Mouse (Mus musculus) left cerebral cortex, adult 9 months (tissue): Measurements from ENCODE around the gene Adam17.

Source experiments
- DNase-seq, 2 experiments: peaks; one replicate each; pipeline ENCODE4 v3.0.0; 2022; ENCODE audit warnings: low spot score in 2 of 2

Gene Adam17

DNA sequence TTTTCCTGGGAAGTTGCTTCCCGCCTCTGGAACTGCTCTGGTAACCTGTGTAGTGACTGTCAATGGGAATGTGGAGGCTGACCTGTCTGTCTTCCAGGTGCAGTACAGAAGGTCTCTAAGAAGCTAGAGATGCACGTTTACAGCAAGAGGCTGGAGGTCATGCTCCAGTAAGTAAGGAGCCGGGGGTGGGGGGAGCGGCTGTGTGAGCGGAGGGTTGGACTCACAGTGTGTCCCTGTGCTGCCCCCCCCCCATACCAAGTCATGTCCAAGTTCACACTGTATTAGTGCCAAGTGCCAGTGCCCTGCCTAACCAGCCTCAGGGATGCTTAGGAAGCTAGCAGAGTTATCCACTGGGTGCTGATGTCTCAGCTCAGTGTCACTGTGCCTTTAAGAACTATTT is 61.2 kb downstream of the Adam17 start:
- DNase-seq, result no peak

DNA sequence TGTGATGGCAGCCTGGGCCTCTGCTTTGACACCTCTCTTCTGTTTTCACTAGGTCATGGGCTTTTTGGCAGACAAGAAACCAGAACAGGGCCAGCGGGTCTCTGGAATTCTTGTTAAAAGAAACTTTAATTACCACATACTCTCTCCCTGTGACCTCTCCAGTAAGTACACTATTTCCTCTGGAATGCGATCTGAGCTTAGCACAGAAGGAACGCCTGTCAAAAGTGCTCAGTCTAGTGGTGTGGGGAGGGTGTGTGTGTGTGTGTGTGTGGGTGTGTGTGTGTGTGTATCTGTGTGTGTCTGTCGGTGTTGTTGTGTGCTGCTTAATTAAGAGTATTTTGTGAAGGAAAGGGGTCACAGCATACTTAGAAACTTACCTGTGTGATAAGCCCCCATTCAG is 66.7 kb downstream of the Adam17 start:
- no peak for DNase-seq

DNA sequence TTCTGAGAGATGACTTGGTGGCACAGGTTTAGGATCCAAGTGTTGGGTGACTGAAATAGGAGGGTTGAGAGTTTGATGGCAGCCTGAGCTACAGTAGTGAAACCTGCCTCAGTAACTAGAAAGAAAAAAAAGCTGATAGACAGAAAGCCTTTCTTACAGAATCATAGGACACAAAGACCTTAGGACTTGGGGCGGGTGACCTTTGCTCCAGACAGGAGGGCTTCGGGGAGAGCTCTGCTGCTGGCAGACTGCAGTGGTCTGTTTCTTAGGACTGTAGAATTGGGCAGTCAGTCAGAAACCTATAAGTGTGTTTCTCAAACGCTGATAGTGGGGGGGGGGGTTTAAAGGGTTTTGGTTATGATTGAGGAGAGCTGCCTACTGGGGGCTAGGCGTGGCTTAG is 67.7 kb downstream of the Adam17 start:
- no peak for DNase-seq

DNA sequence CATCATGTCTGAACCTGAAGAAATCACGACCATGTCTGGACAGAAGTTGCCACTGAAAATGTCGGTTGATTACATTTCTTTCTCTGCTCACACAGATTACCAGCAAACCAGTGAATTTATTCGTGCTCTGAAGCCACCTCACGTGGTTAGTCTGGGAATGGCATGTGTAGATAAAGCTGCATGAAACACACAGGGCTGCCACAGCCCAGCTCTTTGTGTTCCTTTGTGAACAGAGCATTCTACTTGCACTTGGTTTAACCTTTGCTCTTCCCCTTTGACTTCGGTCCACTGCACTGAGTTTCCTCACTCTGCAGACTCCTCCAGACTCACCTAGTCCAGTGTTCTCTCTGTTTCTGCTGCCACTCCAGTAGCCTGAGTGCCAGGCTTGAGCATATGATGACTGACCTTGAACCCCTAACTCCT is 71.1 kb downstream of the Adam17 start:
- no peak for DNase-seq

DNA sequence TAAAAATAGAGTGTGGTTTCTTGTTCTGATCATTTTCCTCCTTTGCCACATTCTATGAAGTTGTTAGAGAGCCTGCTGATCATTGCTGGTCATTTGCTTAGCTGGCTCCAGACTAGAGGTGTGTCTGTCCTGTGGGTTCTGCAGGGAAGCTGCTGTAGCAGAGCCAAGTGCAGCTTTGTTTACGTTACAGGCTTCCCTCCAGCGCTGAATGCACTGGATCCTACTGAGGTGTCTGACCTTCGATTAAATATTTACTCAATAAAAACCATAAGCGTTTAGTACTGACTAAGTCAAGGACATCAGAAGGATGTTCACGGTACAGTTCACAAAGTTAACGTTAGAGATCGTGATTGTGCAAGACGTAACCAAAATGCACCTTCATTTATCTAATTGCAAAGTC is 71.5 kb downstream of the Adam17 start:
- no peak for DNase-seq

DNA sequence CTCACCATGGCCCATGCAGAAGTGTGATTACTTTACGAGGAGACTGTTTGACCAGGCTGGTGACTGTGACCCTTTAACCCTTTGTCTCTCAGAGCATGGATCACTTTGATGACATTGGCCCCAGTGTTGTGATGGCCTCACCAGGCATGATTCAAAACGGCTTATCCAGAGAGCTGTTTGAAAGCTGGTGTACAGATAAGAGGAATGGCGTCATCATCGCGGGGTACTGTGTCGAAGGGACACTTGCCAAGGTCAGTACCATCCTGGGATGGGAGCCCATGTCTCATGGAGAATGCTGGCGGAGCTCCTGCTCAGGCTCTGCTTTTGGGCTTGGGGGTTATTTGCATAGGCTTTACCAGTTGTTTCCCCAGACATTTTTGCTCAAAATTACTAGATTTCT is 72.1 kb downstream of the Adam17 start:
- DNase-seq, result no peak

DNA sequence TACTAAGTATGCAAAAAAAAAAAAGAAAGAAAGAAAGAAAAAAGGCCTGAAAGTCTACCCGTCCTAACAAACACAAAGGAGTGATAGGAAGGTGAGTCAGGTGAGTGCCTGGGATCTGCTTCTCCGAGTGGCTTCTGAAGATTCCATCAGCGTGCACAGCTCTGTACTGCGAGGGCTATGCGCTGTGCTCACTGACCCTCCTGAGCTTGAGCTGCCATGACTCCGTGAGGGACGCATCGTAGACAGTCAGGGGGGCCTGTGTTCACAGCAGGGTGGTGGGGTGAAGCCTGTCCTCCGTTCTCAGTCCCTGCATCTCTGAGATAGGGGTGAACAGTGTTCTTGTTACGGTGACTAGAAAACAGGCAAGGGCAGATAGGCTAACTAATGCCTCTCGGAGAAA is 74.6 kb downstream of the Adam17 start:
- no peak for DNase-seq

DNA sequence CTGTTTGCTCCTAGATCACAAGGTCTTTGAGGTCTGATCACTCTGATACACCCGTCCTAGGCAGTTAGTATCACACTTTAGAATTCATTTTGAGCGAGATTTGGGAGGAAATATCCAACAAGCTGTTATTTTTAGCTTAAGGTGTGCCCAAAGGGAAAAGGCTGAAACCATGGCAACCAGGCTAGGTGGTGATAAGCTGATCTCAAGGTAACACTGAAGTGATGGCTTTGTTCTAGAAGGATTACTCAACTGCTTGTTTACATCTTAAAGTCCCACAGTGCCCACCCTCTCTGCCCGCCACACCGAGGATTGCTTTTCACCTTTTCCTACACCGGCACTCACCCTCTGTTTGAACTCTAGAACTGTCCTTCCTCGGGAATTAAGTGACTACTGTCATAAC is 83.8 kb downstream of the Adam17 start:
- DNase-seq, result no peak

DNA sequence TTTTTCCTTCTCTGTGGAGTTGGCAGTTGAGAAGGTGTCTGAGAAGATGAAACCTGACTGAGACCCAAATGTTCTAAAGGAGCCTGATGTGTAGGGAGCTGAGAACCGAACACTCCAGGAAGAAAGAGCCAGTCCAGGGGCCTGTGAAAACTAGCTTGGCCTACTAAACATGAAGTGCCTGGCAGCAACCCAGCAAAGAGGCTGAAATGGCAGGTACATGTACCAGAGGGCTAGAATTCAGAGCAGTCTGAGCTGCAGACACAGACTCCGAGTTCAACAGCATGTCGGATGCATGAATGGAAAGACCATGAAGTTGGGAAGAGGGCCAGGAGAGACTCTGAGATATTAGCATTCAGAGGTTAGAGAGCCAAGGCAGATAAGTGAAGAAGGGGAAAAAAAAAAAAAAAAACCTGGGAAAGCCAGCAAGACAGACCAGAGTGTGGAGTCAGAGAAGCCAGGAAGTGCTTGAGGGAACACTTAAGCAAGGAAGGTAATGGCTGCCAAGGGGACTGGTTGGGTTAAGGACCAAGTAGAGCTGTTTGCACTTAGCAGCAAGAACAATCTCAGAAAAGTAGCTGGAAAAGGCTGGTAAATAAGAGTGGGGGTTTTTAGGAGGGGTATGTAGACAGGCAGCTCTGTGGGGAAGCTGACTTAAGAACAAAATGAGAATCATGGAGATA is 84.6 kb downstream of the Adam17 start:
- DNase-seq, result no peak

DNA sequence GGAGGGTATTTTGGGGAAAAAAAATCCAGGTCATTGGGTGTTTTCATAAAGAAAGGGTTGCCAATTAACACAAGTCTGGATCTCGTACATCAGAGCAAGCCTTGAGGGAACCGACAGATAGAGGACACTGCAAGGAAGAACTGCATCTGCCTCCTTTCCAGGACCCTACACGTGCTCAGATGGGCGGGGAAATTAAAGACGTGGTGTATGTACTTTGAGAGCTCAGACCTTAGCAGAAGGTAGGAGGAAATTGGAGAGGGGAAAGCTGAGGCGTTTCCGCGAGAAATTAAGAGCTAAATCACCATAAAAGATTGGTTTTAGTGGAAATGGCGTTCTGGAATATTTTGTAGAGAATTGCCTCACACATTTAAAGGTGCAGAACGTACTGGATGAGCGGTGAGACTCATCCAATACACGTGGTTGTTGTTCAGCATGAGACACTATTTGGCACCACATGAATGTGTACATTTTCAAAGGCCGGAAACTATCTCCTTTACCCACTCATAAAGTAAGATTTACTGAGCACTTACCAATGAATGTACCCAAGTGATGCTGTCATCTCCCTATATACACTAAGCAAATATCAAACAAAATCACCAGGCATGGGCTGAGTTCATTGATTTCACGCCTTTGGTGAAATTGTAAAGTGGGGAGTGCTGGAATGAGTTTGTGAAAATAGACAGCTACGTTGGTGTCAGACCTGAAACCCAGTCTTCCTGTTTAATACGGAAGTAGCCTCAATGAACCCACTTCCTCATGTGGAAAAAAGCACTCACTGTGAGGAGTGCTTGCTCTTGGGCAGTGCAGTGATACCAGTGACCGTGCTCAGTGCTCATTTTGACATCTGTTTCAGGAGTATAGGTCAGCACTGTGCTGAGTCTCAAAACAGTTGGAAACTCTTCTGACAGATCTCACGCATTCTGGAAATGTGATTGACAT is 86.5 kb downstream of the Adam17 start:
- peak in 1 of 2 experiments; percentile 37 for DNase-seq

DNA sequence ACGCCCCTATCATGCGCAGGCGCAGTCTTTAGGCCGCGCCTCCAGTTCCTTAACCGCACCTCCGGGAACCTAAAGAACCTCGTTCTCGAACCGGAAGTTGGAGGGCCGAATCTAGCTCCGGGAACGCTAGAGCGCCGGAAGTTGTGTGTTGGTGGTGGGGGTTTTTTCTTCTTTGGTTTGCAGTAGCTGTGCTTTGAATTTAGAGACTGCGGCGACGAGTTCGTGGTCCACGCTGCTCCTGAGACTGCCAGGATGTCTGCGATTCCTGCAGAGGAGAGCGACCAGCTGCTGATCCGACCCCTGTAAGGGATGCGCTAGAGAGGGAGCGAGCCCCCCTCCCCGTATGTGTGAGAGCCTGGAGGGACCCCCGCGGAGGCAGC is 87.2 kb downstream of the Adam17 start, which contains the start of gene Itgb1bp1:
Itgb1bp1 (minus strand) TSS at position 42 of the 380 bp plus-strand sequence.
- DNase-seq, result peak; percentile 93 to 99

DNA sequence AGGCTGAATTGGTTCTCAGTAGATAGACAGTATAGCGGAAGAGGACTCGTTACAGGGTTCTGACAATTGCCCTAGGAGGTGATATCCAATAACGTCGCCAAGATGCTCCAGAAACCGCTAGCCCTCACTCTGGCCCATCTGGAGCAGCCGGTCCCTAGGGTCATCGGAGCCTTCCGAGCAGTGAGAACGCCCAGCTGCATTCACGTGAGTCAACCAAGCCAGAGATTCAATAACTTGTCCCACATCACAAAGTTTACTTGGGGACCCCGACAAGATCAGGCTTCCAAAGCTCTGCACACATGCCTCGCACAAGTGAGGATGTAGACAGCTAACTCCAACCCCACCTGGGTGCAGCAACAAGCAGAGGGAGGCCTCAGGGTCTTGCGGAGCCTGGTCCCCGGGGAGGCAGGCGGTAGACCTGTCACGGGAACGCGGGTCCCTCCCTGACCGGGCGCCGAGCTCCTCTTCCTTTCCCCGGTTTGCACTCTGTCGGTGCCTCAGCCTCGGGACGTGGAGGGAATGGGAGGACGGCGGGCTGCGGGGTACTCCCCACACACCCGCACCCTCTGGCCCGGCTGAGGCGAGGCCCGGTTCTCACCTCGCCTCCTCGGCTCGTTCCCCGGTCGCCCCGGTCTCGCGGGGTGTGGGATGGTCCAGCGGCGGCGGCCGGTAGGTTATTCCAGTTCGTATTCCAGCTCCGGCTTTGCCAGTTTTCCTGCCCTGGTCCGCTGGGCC is 87.8 kb downstream of the Adam17 start:
- DNase-seq, result no peak

DNA sequence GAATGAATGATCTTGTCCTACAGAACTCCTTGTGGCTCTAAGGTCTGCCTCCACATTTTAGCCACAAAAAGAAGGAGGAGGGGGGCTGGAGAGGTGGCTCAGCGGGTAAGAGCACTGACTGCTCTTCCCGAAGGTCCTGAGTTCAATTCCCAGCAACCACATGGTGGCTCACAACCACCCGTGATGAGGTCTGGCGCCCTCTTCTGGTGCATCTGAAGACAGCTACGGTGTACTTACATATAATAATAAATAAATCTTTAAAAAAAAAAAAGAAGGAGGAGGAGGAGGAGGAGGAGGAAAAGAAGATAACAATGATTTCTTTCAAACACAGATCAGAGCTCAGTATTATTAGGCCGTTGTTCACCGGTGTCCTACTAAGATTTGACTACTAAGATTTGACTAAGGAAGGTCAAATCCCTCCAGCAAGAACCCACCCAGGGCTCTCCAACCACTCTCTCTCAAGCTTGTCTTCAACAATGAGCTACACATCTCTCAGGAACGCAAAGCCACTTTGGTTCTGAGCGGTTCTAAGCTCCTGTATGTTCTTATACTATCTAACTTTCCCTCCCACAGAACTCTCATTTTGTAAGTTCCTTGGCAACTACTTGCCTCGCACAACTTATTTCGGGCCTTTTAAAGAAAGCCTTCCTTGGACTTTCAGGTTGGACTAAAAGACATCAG is 88.5 kb downstream of the Adam17 start, which contains the start of gene Cpsf3:
Cpsf3 (plus strand) TSS at position 631 of the 681 bp plus-strand sequence.
- no peak for DNase-seq

DNA sequence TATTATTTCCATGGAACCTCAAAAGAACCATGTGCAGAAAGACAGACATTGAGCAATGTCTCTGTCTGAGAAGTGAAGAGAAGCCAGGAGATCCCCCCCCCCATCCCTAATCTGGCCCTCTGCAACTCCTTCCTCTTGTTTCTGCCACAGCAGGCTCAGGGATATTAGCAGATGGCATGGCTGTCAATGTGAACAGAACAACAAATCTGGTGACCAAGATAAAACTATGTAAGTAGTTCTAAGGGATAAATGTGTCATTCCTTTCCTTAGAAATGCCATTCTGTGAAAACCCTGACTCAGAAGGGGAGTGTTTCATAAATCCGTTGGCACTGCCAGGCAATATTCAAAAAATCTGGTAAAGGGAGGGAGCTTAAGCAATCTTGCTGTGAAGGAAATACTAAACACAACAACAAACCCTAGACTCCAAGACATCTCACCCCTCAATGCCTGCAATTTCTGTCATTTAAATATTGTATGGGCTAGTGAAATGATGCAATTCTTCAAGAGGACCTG is 96.0 kb downstream of the Adam17 start:
- no peak for DNase-seq

DNA sequence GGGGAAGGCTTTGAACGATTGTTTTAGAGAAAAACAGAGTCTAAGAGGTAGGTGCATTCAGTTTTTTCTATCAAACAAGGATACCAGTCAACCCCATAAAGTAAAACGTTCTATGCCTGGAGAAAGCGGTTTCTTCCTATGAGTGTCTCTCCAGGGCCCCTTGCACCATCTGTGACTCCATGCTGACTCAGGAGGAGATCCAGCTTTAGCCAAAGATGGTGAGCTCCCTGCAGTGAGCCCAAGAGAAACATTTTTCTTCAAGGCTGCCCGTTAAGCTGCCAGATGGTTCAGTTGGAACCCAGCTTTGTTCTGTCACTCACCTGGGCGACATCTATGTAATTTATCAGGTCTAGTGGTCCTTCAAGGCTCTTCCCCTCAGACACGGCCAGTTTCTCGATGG is 99.0 kb downstream of the Adam17 start:
- DNase-seq, result no peak
